In genomic region chr1:183345817-183346195, GRCm38 (mm10) we compare ENCODE assay signal across 8 mouse cellular contexts. TPM values are rescaled to one million over a fixed set of nuclear protein-coding genes. Genes with fewer than 3 reads are reported as not detected.
DNase-seq lines count a peak whose midpoint lies in the region; ATAC-seq and TF ChIP-seq lines count a peak whose summit lies in the region.

No protein-coding gene starts in this region.

- TF ChIP-seq CTCF in spleen, adult 2 months (IDR thresholded peaks at IDR 0.05; ENCODE audit: extremely low read depth, insufficient read depth, insufficient read length, insufficient replicate concordance) = no peak

- no peak for DNase-seq in cerebellum, adult 8-10 months
- no peak for DNase-seq in spleen, adult 2 months (ENCODE audit: low read depth in 1 of 2, low spot score in 2 of 2)
- DNase-seq in spleen, postnatal 4 days (ENCODE audit: low spot score in 2 of 2) = no peak
- DNase-seq in liver, embryonic 11.5 days (ENCODE audit: low spot score) = no peak
- DNase-seq in thymus, postnatal 25 days = no peak
- no peak for DNase-seq in embryo, embryonic 11 days

- peak; percentile 22; the same call in 1 of the 2 replicates for ATAC-seq in cerebellum, adult (ENCODE audit: insufficient number of reproducible peaks, low FRiP score, low TSS enrichment)
- no peak for ATAC-seq in liver, embryonic 11.5 days (replicated peaks; ENCODE audit: low FRiP score)
- no peak for ATAC-seq in stomach, embryonic 16.5 days (ENCODE audit: insufficient read depth, low FRiP score)

- peaks cover 7% of the 10 kb centered on the region for H3K36me3 ChIP-seq in spleen, adult 2 months (ENCODE audit: control insufficient read depth, insufficient read depth, low read length)
- peaks cover 15% of the 10 kb centered on the region; the same call in 1 of the 2 replicates for H3K36me3 ChIP-seq in liver, embryonic 11.5 days (ENCODE audit: control insufficient read depth, insufficient read depth, low read length)
- H3K36me3 ChIP-seq in stomach, embryonic 16.5 days (ENCODE audit: control insufficient read depth, insufficient read depth, low read length) = peaks cover 6% of the 10 kb centered on the region; the same call in 1 of the 2 replicates

- H3K27me3 ChIP-seq in spleen, adult 2 months (ENCODE audit: control insufficient read depth, insufficient read depth, low read length) = no peaks in the 10 kb centered on the region
- H3K27me3 ChIP-seq in liver, embryonic 11.5 days (replicated peaks; ENCODE audit: control insufficient read depth, insufficient read depth, low read length) = no peaks in the 10 kb centered on the region
- H3K27me3 ChIP-seq in stomach, embryonic 16.5 days (ENCODE audit: control insufficient read depth, insufficient read depth, low read length) = no peaks in the 10 kb centered on the region

- peak overlapping the region; percentile 86 for H3K9ac ChIP-seq in liver, embryonic 11.5 days (ENCODE audit: low read depth, low read length)
- peak overlapping the region; percentile 90 for H3K9ac ChIP-seq in stomach, embryonic 16.5 days (ENCODE audit: low read length)

- H3K4me3 ChIP-seq in spleen, adult 2 months (ENCODE audit: extremely low read depth, insufficient read depth, insufficient read length) = peak overlapping the region; percentile 91
- H3K4me3 ChIP-seq in liver, embryonic 11.5 days (ENCODE audit: low read depth, low read length) = peak overlapping the region; percentile 97
- H3K4me3 ChIP-seq in stomach, embryonic 16.5 days (replicated peaks; ENCODE audit: low read length) = peak overlapping the region; percentile 88

- peak overlapping the region; percentile 72 for H3K4me2 ChIP-seq in liver, embryonic 11.5 days
- peak overlapping the region; percentile 91 for H3K4me2 ChIP-seq in stomach, embryonic 16.5 days (ENCODE audit: low read depth, low read length)

- no peak for TF ChIP-seq POLR2A in spleen, adult 2 months (IDR thresholded peaks at IDR 0.05; ENCODE audit: low read depth, low read length)

- no peaks in the 10 kb centered on the region; the same call in 1 of the 2 replicates for H3K4me1 ChIP-seq in spleen, adult 2 months (ENCODE audit: control insufficient read depth, insufficient read depth, insufficient read length)
- H3K4me1 ChIP-seq in liver, embryonic 11.5 days (replicated peaks; ENCODE audit: control insufficient read depth, insufficient read depth, low read length) = no peaks in the 10 kb centered on the region; the same call in 1 of the 2 replicates
- H3K4me1 ChIP-seq in stomach, embryonic 16.5 days (ENCODE audit: control insufficient read depth, insufficient read depth, low read length) = peaks cover 6% of the 10 kb centered on the region; the same call in 1 of the 2 replicates

- 4% methylated on average over 10 of the region's 10 CpGs for WGBS in spleen, adult 2 months
- 3% methylated on average over 10 of the region's 10 CpGs for WGBS in liver, embryonic 11.5 days
- WGBS in stomach, embryonic 16.5 days = 2% methylated on average over 10 of the region's 10 CpGs

- peak overlapping the region; percentile 88 for H3K27ac ChIP-seq in spleen, adult 2 months (ENCODE audit: insufficient read depth, low read length)
- H3K27ac ChIP-seq in liver, embryonic 11.5 days (ENCODE audit: low read depth, low read length) = no peak overlapping the region
- H3K27ac ChIP-seq in stomach, embryonic 16.5 days (ENCODE audit: low read length) = no peak overlapping the region

- no peaks in the 10 kb centered on the region for H3K9me3 ChIP-seq in liver, embryonic 11.5 days (ENCODE audit: control insufficient read depth, low read length)
- H3K9me3 ChIP-seq in stomach, embryonic 16.5 days (replicated peaks; ENCODE audit: control insufficient read depth, low read length) = no peaks in the 10 kb centered on the region

RNA-seq across cellular contexts. Expression of gene Mia3, which starts 23.5 kb away (rescaled TPM):
- polyA plus RNA-seq in spleen, adult 2 months (2012; rRNA removed) = 35.9 and 45.3 TPM in 2 replicates
- 72.8 and 85.5 TPM in 2 replicates for polyA plus RNA-seq in liver, embryonic 11.5 days (2014; fragmentation: Nextera tagmentation; extraction: Ambion mirVana)
- polyA plus RNA-seq in stomach, embryonic 16.5 days (2015; fragmentation: Nextera tagmentation; extraction: Ambion mirVana) = 101 and 105 TPM in 2 replicates

RNA-seq across cellular contexts. Expression of gene Taf1a, which starts 43.0 kb away (rescaled TPM):
- polyA plus RNA-seq in spleen, adult 2 months (2012; rRNA removed) = 4.4 and 5.7 TPM in 2 replicates
- polyA plus RNA-seq in liver, embryonic 11.5 days (2014; fragmentation: Nextera tagmentation; extraction: Ambion mirVana) = 12.4 and 13.9 TPM in 2 replicates
- 18.9 and 19.4 TPM in 2 replicates for polyA plus RNA-seq in stomach, embryonic 16.5 days (2015; fragmentation: Nextera tagmentation; extraction: Ambion mirVana)

RNA-seq across cellular contexts. Expression of gene Brox, which starts 48.7 kb away (rescaled TPM):
- polyA plus RNA-seq in spleen, adult 2 months (2012; rRNA removed) = 10.1 and 11.3 TPM in 2 replicates
- polyA plus RNA-seq in liver, embryonic 11.5 days (2014; fragmentation: Nextera tagmentation; extraction: Ambion mirVana) = 27.2 and 33.4 TPM in 2 replicates
- 45.6 and 47.9 TPM in 2 replicates for polyA plus RNA-seq in stomach, embryonic 16.5 days (2015; fragmentation: Nextera tagmentation; extraction: Ambion mirVana)

RNA-seq across cellular contexts. Expression of gene Aida, which starts 49.4 kb away (rescaled TPM):
- polyA plus RNA-seq in spleen, adult 2 months (2012; rRNA removed) = 12.8 and 13.6 TPM in 2 replicates
- 17.6 and 21.1 TPM in 2 replicates for polyA plus RNA-seq in liver, embryonic 11.5 days (2014; fragmentation: Nextera tagmentation; extraction: Ambion mirVana)
- polyA plus RNA-seq in stomach, embryonic 16.5 days (2015; fragmentation: Nextera tagmentation; extraction: Ambion mirVana) = 29.4 and 37.8 TPM in 2 replicates
